ENCODE assay signal across 20 mouse cellular contexts in genomic region chr11:89317757-89318156, GRCm38 (mm10). TPM values are rescaled to one million over a fixed set of nuclear protein-coding genes. Genes with fewer than 3 reads are reported as not detected.
"Had no signal": no experiment of that assay in that cellular context is flagged by ENCODE, and none has a peak within 500 bp of the region (broad histone marks: within the 10 kb centered on the region; RNA-seq: fewer than 3 reads in every experiment).

No protein-coding gene starts in this region.

- DNase-seq: kidney, postnatal 14 days; kidney, postnatal 4 days; left cerebral cortex, postnatal 4 days; liver, postnatal 0 days; lung, embryonic 14.5 days; right cerebral cortex, adult 18-20 months; right cerebral cortex, postnatal 14 days; right cerebral cortex, postnatal 4 days; thymus, adult 2 months; thymus, postnatal 14 days; thymus, postnatal 4 days had no signal

- H3K9me3 ChIP-seq: limb, embryonic 12.5 days; limb, embryonic 15.5 days; midbrain, embryonic 13.5 days had no signal

- ATAC-seq: liver, postnatal 0 days; lung, postnatal 0 days had no signal

- H3K9ac ChIP-seq: limb, embryonic 12.5 days; limb, embryonic 15.5 days; liver, embryonic 14.5 days; liver, postnatal 0 days; lung, embryonic 14.5 days had no signal

- H3K4me3 ChIP-seq: limb, embryonic 12.5 days; limb, embryonic 15.5 days; midbrain, embryonic 13.5 days had no signal

- H3K27me3 ChIP-seq: limb, embryonic 15.5 days had no signal

- H3K36me3 ChIP-seq: limb, embryonic 12.5 days; limb, embryonic 15.5 days; midbrain, embryonic 13.5 days had no signal

- H3K4me2 ChIP-seq: limb, embryonic 12.5 days; limb, embryonic 15.5 days; liver, embryonic 11.5 days; midbrain, embryonic 13.5 days had no signal

- H3K27ac ChIP-seq: limb, embryonic 12.5 days; limb, embryonic 15.5 days; liver, embryonic 14.5 days; macrophage; midbrain, embryonic 13.5 days; stomach, postnatal 0 days had no signal

RNA-seq across cellular contexts. Expression of gene Nog, which starts 15.6 kb away (rescaled TPM):
- total RNA-seq: megakaryocyte, adult 5-6 weeks had no signal
- polyA plus RNA-seq: liver, postnatal 0 days; macrophage had no signal
